Mouse (Mus musculus) heart, embryonic 14.5 days (tissue): ENCODE results near the gene Rhoa. TPM values are rescaled to one million over a fixed set of nuclear protein-coding genes. Genes with fewer than 3 reads are reported as not detected.
"Not testable (repeated sequence)": the region's sequence is repeated elsewhere in the genome, so short reads cannot be mapped to it uniquely, and the experiment has no call there.

Source experiments
- ATAC-seq: fragments of 200-750 bp; cut with Nextera tagmentation; 2 replicates; pipeline ENCODE4 v1.8.0; 2017; ENCODE audit warnings: low read depth, moderate TSS enrichment; ENCODE audit not compliant: insufficient number of reproducible peaks, insufficient read depth, low FRiP score
- H3K27ac ChIP-seq, 2 experiments: fragments of 200-500 bp in 1 of 2; fragments of 300-500 bp in 1 of 2; sonication (generic) in 1 of 2; replicated peaks in 1 of 2; 2 replicates each; pipeline ENCODE4 v1.5.1; 2012 to 2014; ENCODE audit warnings: low read depth in 2 of 2, low read length in 2 of 2, control low read depth in 1 of 2, mild to moderate bottlenecking in 1 of 2, mixed read lengths in 1 of 2; ENCODE audit not compliant: control insufficient read depth in 1 of 2, insufficient read depth in 1 of 2
- H3K27me3 ChIP-seq: fragments of 300-500 bp; sonication (generic); 2 replicates; pipeline ENCODE4 v1.6.1; 2014; ENCODE audit warnings: mild to moderate bottlenecking, low read length, control low read depth; ENCODE audit not compliant: control insufficient read depth, insufficient read depth
- H3K36me3 ChIP-seq: fragments of 300-500 bp; sonication (generic); 2 replicates; pipeline ENCODE4 v1.6.1; 2014; ENCODE audit warnings: mild to moderate bottlenecking, control low read depth, low read length, mixed read lengths; ENCODE audit not compliant: control insufficient read depth, insufficient read depth
- H3K4me1 ChIP-seq, 2 experiments: fragments of 200-500 bp in 1 of 2; fragments of 300-500 bp in 1 of 2; sonication (generic) in 1 of 2; 2 replicates each; pipeline ENCODE4 v1.6.1; 2012 to 2014; ENCODE audit warnings: low read length in 2 of 2, control low read depth in 1 of 2, mixed read lengths in 1 of 2; ENCODE audit not compliant: control insufficient read depth in 2 of 2, insufficient read depth in 2 of 2
- H3K4me2 ChIP-seq: fragments of 300-500 bp; sonication (generic); 2 replicates; pipeline ENCODE4 v1.6.1; 2014; ENCODE audit warnings: mild to moderate bottlenecking, low read length
- H3K4me3 ChIP-seq, 2 experiments: fragments of 200-500 bp in 1 of 2; fragments of 300-500 bp in 1 of 2; sonication (generic) in 1 of 2; 2 replicates each; pipeline ENCODE4 v1.5.1; 2012 to 2014; ENCODE audit warnings: low read length in 2 of 2, mild to moderate bottlenecking in 2 of 2, control low read depth in 1 of 2, low read depth in 1 of 2, moderate library complexity in 1 of 2; ENCODE audit not compliant: control insufficient read depth in 1 of 2, insufficient read depth in 1 of 2
- H3K9ac ChIP-seq: fragments of 300-500 bp; sonication (generic); 2 replicates; pipeline ENCODE4 v1.6.1; 2014; ENCODE audit warnings: mild to moderate bottlenecking, low read length
- H3K9me3 ChIP-seq: fragments of 300-500 bp; sonication (generic); 2 replicates; pipeline ENCODE4 v1.6.1; 2016; ENCODE audit warnings: low read length, control low read depth; ENCODE audit not compliant: control insufficient read depth
- WGBS: fragments of 180-500 bp; shearing (Covaris S2); extraction: QIAGEN DNeasy Blood & Tissue Kit; methylation state at CpG from one replicate; pipeline ENCODE4 v1.1.7; 2014; 5-methylcytosine and 5-hydroxymethylcytosine counted together
- polyA plus RNA-seq: library from polyadenylated mRNA; unstranded; fragments of >200 nt; fragmentation: Nextera tagmentation; extraction: Ambion mirVana; gene quantifications from 2 replicates; pipeline ENCODE4 v1.2.1, GENCODE M21; 2014

Gene Rhoa
- polyA plus RNA-seq, 1 experiment from 2014 or later: 289 TPM

DNA sequence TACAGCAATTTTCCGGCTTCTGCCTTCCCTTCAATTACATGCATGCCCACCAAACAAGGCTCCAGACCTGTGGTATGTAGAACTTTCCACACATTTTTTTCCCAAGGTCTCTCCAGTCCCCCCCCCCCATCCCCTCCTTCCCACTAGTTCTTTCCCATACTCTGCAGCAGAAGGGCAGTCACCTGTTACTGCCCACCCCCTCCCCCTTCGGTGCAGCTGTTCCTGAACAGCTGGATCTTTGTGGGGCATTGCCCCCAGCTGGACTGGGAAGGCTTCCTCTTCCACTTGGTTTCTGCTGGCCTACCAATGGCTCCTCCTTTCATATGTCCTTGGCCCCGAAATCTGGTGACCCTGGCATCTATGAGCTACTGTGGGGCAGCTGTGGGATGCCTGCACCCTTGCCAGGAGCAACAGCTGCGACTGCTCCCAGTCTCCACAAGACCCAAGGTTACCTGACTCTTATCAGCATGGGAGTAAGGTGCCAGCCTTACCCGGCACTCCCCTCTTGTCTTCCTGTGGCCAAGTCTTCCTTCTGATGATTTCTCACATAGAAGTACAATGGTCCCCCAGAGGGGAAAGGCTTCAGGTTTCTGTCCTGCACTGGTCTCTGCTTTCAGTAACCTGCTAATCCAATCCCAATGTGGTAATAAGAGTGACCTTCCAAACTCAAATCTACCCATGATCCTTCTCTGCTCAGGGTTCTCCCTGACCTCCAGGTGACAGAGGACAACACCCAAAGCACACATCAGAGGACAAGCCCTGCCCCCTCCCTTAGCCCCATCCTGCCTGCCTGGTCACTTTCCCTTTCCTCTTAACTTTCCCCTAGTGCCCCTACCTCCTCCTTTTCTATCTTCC lies 31.2 kb upstream of the Rhoa start:
- H3K27me3 ChIP-seq: no peaks in the 10 kb centered on the region
- no peak overlapping the region for H3K4me3 ChIP-seq
- 67% methylated on average over 5 of the region's 5 CpGs for WGBS
- H3K9ac ChIP-seq: no peak overlapping the region
- no peaks in the 10 kb centered on the region for H3K36me3 ChIP-seq
- H3K9me3 ChIP-seq: no peaks in the 10 kb centered on the region
- ATAC-seq: no peak
- H3K4me1 ChIP-seq: peaks cover 15 to 19% of the 10 kb centered on the region in 2 experiments
- peak overlapping the region in 1 of 2 experiments; percentile 42; a peak in 1 of 4 replicates for H3K27ac ChIP-seq
- no peak overlapping the region for H3K4me2 ChIP-seq

GRCm38 (mm10) chr9:108275331-108275659 lies 30.6 kb upstream of the Rhoa start:
- Histone ChIP-seq H3K27ac (peak overlapping the region in 1 of 2 experiments; percentile 42; a peak in 1 of 4 replicates), H3K27me3 (no peaks in the 10 kb centered on the region), H3K4me1 (peaks cover 15 to 19% of the 10 kb centered on the region in 2 experiments), H3K9me3 (no peaks in the 10 kb centered on the region), H3K4me3 (no peak overlapping the region), H3K4me2 (no peak overlapping the region), H3K9ac (no peak overlapping the region), H3K36me3 (no peaks in the 10 kb centered on the region)
- no peak for ATAC-seq
- WGBS: 17% methylated on average over 6 of the region's 6 CpGs

GRCm38 (mm10) chr9:108278697-108279450 lies 27.1 kb upstream of the Rhoa start:
- no peaks in the 10 kb centered on the region for H3K36me3 ChIP-seq
- H3K4me2 ChIP-seq: no peak overlapping the region
- no peak overlapping the region for H3K27ac ChIP-seq
- no peak for ATAC-seq
- no peaks in the 10 kb centered on the region for H3K27me3 ChIP-seq
- peaks cover 11 to 19% of the 10 kb centered on the region in 2 experiments for H3K4me1 ChIP-seq
- no peak overlapping the region for H3K4me3 ChIP-seq
- 71% methylated on average over 10 of the region's 10 CpGs for WGBS
- H3K9me3 ChIP-seq: no peaks in the 10 kb centered on the region
- no peak overlapping the region for H3K9ac ChIP-seq

GRCm38 (mm10) chr9:108280071-108280828 lies 25.7 kb upstream of the Rhoa start:
- ATAC-seq: peak; percentile 51
- H3K4me2 ChIP-seq: no peak overlapping the region

GRCm38 (mm10) chr9:108284410-108284809 lies 21.5 kb upstream of the Rhoa start:
- H3K27me3 ChIP-seq: no peaks in the 10 kb centered on the region
- H3K4me2 ChIP-seq: no peak overlapping the region
- no peak overlapping the region for H3K4me3 ChIP-seq
- no peak overlapping the region for H3K9ac ChIP-seq
- no peaks in the 10 kb centered on the region for H3K36me3 ChIP-seq
- H3K9me3 ChIP-seq: no peaks in the 10 kb centered on the region
- H3K4me1 ChIP-seq: peaks cover 0 to 4% of the 10 kb centered on the region in 2 experiments; a peak in 1 of 4 replicates
- ATAC-seq: peak; percentile 49; the same call in 1 of the 2 replicates
- WGBS: 5% methylated on average over 6 of the region's 6 CpGs
- no peak overlapping the region for H3K27ac ChIP-seq

More at GRCm38 (mm10) chr9:108280071-108280828, 25.7 kb upstream of the Rhoa start:
- Histone ChIP-seq H3K4me1 (peaks cover 2 to 8% of the 10 kb centered on the region in 2 experiments), H3K9me3 (no peaks in the 10 kb centered on the region), H3K9ac (no peak overlapping the region), H3K4me3 (no peak overlapping the region), H3K27ac (peak overlapping the region; percentile 39 to 61), H3K27me3 (no peaks in the 10 kb centered on the region), H3K36me3 (no peaks in the 10 kb centered on the region)
- WGBS: 36% methylated on average over 8 of the region's 8 CpGs

GRCm38 (mm10) chr9:108287526-108288238 lies 18.2 kb upstream of the Rhoa start:
- H3K9ac ChIP-seq, H3K4me1 ChIP-seq, ATAC-seq, H3K27ac ChIP-seq, H3K36me3 ChIP-seq, H3K27me3 ChIP-seq, H3K9me3 ChIP-seq, H3K4me3 ChIP-seq, H3K4me2 ChIP-seq: not testable (repeated sequence)
- WGBS: 83% methylated on average over 4 of the region's 6 CpGs

GRCm38 (mm10) chr9:108289347-108289746 lies 16.6 kb upstream of the Rhoa start:
- ATAC-seq: no peak
- no peak overlapping the region for H3K27ac ChIP-seq
- H3K4me1 ChIP-seq: peaks cover 0 to 5% of the 10 kb centered on the region in 2 experiments; a peak in 1 of 4 replicates
- H3K4me3 ChIP-seq: no peak overlapping the region
- no peaks in the 10 kb centered on the region for H3K9me3 ChIP-seq
- H3K9ac ChIP-seq: peak overlapping the region; percentile 79
- peak overlapping the region; percentile 74 for H3K4me2 ChIP-seq
- 65% methylated on average over 2 of the region's 2 CpGs for WGBS
- no peaks in the 10 kb centered on the region for H3K27me3 ChIP-seq
- H3K36me3 ChIP-seq: peaks cover 5% of the 10 kb centered on the region
